ENCODE assay signal across 11 mouse cellular contexts in the genomic region with DNA sequence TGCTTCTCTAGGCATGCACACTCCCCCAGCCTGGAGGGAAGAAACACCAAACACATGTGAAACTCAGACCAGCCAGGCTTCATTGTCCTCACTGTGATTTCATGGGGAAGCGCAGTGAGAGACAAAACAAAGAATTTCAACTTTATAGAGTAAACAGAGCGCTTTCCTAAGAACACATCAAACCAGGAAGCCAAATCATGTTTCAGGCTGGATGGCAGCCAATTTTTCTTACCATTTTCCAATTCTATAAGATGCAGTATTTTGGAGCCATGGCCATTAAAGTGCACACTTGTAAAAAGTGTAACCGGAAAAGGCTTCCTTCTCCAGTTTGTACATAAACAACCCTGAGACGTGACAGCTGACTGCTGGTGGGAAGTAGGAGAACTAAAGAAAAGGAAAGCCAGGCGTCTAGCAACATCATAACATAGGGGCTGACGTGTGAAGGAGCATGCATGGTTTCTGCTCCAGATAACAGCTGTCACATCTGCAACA.
DNase-seq lines count a peak whose midpoint lies in the region; ATAC-seq lines count a peak whose summit lies in the region.
"Had no signal": no experiment of that assay in that cellular context is flagged by ENCODE, and none has a peak within 500 bp of the region (broad histone marks: within the 10 kb centered on the region; RNA-seq: fewer than 3 reads in every experiment).

No protein-coding gene starts in this region.

- WGBS in heart, embryonic 12.5 days = 30% methylated on average over 6 of the region's 6 CpGs
- WGBS in heart, embryonic 11.5 days (ENCODE audit: insufficient replicate concordance) = 30% methylated on average over 6 of the region's 6 CpGs
- 57% methylated on average over 6 of the region's 6 CpGs for WGBS in limb, embryonic 11.5 days
- WGBS in limb, embryonic 10.5 days = 66% methylated on average over 6 of the region's 6 CpGs
- 37% methylated on average over 6 of the region's 6 CpGs for WGBS in intestine, embryonic 15.5 days

- ATAC-seq in heart, embryonic 12.5 days (ENCODE audit: insufficient number of reproducible peaks, low FRiP score) = peak; percentile 54; the same call in 1 of the 2 replicates
- ATAC-seq in heart, embryonic 11.5 days (replicated peaks; ENCODE audit: insufficient number of reproducible peaks, low FRiP score, low TSS enrichment) = no peak
- peak; percentile 54; the same call in 1 of the 2 replicates for ATAC-seq in limb, embryonic 11.5 days (ENCODE audit: insufficient number of reproducible peaks, low FRiP score, low TSS enrichment, low read depth)
- ATAC-seq in intestine, embryonic 15.5 days = peak; percentile 68
- ATAC-seq: hindbrain, embryonic 16.5 days had no signal

- H3K27me3 ChIP-seq in heart, embryonic 12.5 days (replicated peaks) = no peaks in the 10 kb centered on the region
- H3K27me3 ChIP-seq in heart, embryonic 11.5 days (ENCODE audit: control insufficient read depth, insufficient read depth, low read length) = no peaks in the 10 kb centered on the region
- no peaks in the 10 kb centered on the region for H3K27me3 ChIP-seq in limb, embryonic 11.5 days (ENCODE audit: control insufficient read depth, insufficient read depth, low read length)
- H3K27me3 ChIP-seq in limb, embryonic 10.5 days (ENCODE audit: low read depth, poor library complexity, severe bottlenecking) = no peaks in the 10 kb centered on the region
- H3K27me3 ChIP-seq in intestine, embryonic 15.5 days (replicated peaks) = no peaks in the 10 kb centered on the region

- H3K9me3 ChIP-seq in heart, embryonic 12.5 days (replicated peaks) = no peaks in the 10 kb centered on the region
- no peaks in the 10 kb centered on the region for H3K9me3 ChIP-seq in heart, embryonic 11.5 days (replicated peaks; ENCODE audit: control insufficient read depth, low read length)
- no peaks in the 10 kb centered on the region for H3K9me3 ChIP-seq in limb, embryonic 11.5 days (ENCODE audit: control insufficient read depth, low read length)
- no peaks in the 10 kb centered on the region for H3K9me3 ChIP-seq in limb, embryonic 10.5 days (replicated peaks)
- H3K9me3 ChIP-seq in intestine, embryonic 15.5 days = no peaks in the 10 kb centered on the region

- no peaks in the 10 kb centered on the region for H3K36me3 ChIP-seq in heart, embryonic 12.5 days
- H3K36me3 ChIP-seq in heart, embryonic 11.5 days (ENCODE audit: control insufficient read depth, insufficient read depth, low read length) = no peaks in the 10 kb centered on the region
- H3K36me3 ChIP-seq in limb, embryonic 11.5 days (ENCODE audit: control insufficient read depth, insufficient read depth, low read length) = no peaks in the 10 kb centered on the region
- H3K36me3 ChIP-seq in limb, embryonic 10.5 days = no peaks in the 10 kb centered on the region
- no peaks in the 10 kb centered on the region for H3K36me3 ChIP-seq in intestine, embryonic 15.5 days

- H3K4me1 ChIP-seq in heart, embryonic 12.5 days (replicated peaks) = peaks cover 15% of the 10 kb centered on the region
- peaks cover 8% of the 10 kb centered on the region for H3K4me1 ChIP-seq in heart, embryonic 11.5 days (ENCODE audit: control insufficient read depth, insufficient read depth, low read length)
- no peaks in the 10 kb centered on the region for H3K4me1 ChIP-seq in limb, embryonic 11.5 days (ENCODE audit: control insufficient read depth, insufficient read depth, low read length)
- H3K4me1 ChIP-seq in limb, embryonic 10.5 days = peaks cover 13% of the 10 kb centered on the region
- 0 out of 2 replicates have a peak, but pooled peaks cover 3% of the 10 kb centered on the region for H3K4me1 ChIP-seq in intestine, embryonic 15.5 days (replicated peaks)

- no peak overlapping the region for H3K4me3 ChIP-seq in heart, embryonic 12.5 days
- no peak overlapping the region for H3K4me3 ChIP-seq in heart, embryonic 11.5 days (ENCODE audit: low read depth, low read length)
- H3K4me3 ChIP-seq in limb, embryonic 11.5 days (ENCODE audit: low read depth, low read length) = no peak overlapping the region
- no peak overlapping the region for H3K4me3 ChIP-seq in limb, embryonic 10.5 days
- H3K4me3 ChIP-seq in intestine, embryonic 15.5 days (replicated peaks) = no peak overlapping the region

- H3K4me2 ChIP-seq in heart, embryonic 12.5 days = no peak overlapping the region
- H3K4me2 ChIP-seq in heart, embryonic 11.5 days = no peak overlapping the region
- no peak overlapping the region for H3K4me2 ChIP-seq in limb, embryonic 11.5 days (ENCODE audit: low read depth, severe bottlenecking)
- H3K4me2 ChIP-seq in intestine, embryonic 15.5 days (replicated peaks) = no peak overlapping the region

- no peak for DNase-seq in limb, embryonic 11.5 days (ENCODE audit: low spot score)
- no peak for DNase-seq in limb, embryonic 10.5 days (ENCODE audit: low spot score)
- peak; percentile 21 for DNase-seq in lung, postnatal 10 days
- DNase-seq in gastrocnemius, postnatal 25 days = no peak
- DNase-seq in spleen, postnatal 36 days (ENCODE audit: low spot score in 2 of 2) = no peak
- DNase-seq: cerebellum, postnatal 25 days; left cerebral cortex, postnatal 4 days had no signal

- H3K9ac ChIP-seq in heart, embryonic 12.5 days = no peak overlapping the region
- H3K9ac ChIP-seq in heart, embryonic 11.5 days (ENCODE audit: low read depth, low read length) = no peak overlapping the region
- H3K9ac ChIP-seq in limb, embryonic 11.5 days (ENCODE audit: low read length) = no peak overlapping the region
- H3K9ac ChIP-seq in intestine, embryonic 15.5 days = no peak overlapping the region

- H3K27ac ChIP-seq in heart, embryonic 12.5 days (ENCODE audit: poor library complexity, severe bottlenecking) = peak overlapping the region; percentile 43; the same call in 1 of the 2 replicates
- no peak overlapping the region for H3K27ac ChIP-seq in heart, embryonic 11.5 days (ENCODE audit: low read depth, low read length)
- no peak overlapping the region for H3K27ac ChIP-seq in limb, embryonic 11.5 days (replicated peaks; ENCODE audit: low read depth, low read length)
- H3K27ac ChIP-seq in limb, embryonic 10.5 days = no peak overlapping the region
- no peak overlapping the region for H3K27ac ChIP-seq in intestine, embryonic 15.5 days
